Mouse (Mus musculus): Measurements from ENCODE around the gene Cyp4f13. TPM values are rescaled to one million over a fixed set of nuclear protein-coding genes. Genes with fewer than 3 reads are reported as not detected.

The Cyp4f13 gene
- polyA plus RNA-seq, 1 experiment from 2014 or later: 33.0 TPM

DNA sequence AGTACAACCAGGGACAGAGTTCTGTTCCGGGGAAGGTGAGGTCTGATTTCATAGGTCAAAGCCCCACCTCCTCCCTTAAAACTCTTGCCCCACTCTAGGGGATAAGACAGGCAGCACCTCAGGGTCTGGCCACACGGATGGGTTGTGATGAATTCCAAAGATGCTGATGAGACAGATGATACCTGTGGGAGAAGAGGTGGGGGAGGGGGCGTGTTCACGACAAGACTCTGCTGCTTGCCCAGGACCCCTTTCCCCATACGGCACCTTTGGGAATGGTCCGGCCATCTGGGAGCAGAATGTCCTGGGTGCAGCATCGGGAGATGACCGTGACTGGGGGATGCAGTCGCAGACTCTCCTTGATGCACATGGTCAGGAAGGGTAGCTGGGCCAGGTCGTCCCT is 41.0 kb downstream of the Cyp4f13 start:
- ChIA-PET POLR2A (no interaction called here), CTCF (no interaction called here)
- TF ChIP-seq CTCF (IDR thresholded peaks at IDR 0.05): no peak
- ATAC-seq: no peak
- peaks cover 24% of the 10 kb centered on the region for H3K27me3 ChIP-seq
- no peak for DNase-seq (ENCODE audit: low read depth, low spot score)
- in situ Hi-C loops (cut with MboI; ENCODE audit: low pct_unique_long_range_greater_than_20kb): no loop called here

DNA sequence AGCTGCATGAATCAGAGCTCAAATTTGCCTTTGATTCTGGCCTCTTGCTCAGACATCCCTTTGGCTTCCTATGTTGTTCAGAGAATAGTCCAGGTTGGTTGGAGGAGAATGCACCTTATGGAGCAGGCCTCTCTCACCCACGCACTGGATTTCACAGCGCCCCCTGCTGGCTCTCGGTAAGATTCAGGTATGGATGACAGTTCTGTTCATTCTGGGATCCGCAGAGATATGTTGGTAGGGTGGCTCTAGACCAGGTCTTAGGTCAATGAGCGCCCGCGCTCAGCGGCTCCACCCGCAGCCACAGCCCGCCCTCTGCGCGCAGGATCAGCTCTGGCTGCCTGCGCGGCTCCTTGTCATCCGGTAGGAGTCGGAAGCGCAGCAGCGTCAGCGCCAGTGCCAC is 42.0 kb downstream of the Cyp4f13 start:
- H3K27me3 ChIP-seq: peaks cover 24% of the 10 kb centered on the region
- ATAC-seq: no peak
- ChIA-PET CTCF (interaction anchor here (0.8 to 1.2 kb wide), 2 partner anchors 14 to 86 kb away, joined by 4 read pairs; no protein-coding TSS in a partner anchor), POLR2A (interaction anchor here (1.0 kb wide), 1 partner anchor 14 kb away, joined by 3 read pairs; no protein-coding TSS in a partner anchor)
- TF ChIP-seq CTCF (IDR thresholded peaks at IDR 0.05): peak; percentile 68
- in situ Hi-C loops (cut with MboI; ENCODE audit: low pct_unique_long_range_greater_than_20kb): no loop called here
- no peak for DNase-seq (ENCODE audit: low read depth, low spot score)

DNA sequence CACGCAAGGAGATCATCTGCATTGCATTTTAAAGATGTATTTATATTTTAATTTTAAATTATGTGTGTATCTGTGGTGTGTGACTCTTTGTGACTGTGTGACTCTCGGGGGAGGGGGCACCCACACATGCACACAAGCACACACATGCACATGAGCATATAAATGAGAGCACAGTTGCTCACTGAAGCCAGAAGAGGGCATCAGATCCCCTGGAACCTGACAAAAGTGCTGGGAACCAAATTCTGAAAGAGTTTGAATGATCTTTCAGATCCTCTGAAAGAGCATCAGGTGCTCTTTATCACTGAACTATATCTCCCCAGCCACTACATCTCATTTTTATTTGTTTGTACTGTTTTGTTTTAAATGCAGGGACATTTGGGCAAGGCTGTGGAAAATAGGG is 42.8 kb downstream of the Cyp4f13 start:
- H3K27me3 ChIP-seq: peaks cover 23% of the 10 kb centered on the region
- peak; percentile 67 for TF ChIP-seq CTCF (IDR thresholded peaks at IDR 0.05)
- ChIA-PET POLR2A (interaction anchor here (1.0 kb wide), 1 partner anchor 13 kb away, joined by 3 read pairs; no protein-coding TSS in a partner anchor), CTCF (interaction anchor here (0.8 to 1.2 kb wide), 2 partner anchors 15 to 87 kb away, joined by 4 read pairs; no protein-coding TSS in a partner anchor)
- in situ Hi-C loops (cut with MboI; ENCODE audit: low pct_unique_long_range_greater_than_20kb): no loop called here
- DNase-seq (ENCODE audit: low read depth, low spot score) (no peak), ATAC-seq (no peak)

DNA sequence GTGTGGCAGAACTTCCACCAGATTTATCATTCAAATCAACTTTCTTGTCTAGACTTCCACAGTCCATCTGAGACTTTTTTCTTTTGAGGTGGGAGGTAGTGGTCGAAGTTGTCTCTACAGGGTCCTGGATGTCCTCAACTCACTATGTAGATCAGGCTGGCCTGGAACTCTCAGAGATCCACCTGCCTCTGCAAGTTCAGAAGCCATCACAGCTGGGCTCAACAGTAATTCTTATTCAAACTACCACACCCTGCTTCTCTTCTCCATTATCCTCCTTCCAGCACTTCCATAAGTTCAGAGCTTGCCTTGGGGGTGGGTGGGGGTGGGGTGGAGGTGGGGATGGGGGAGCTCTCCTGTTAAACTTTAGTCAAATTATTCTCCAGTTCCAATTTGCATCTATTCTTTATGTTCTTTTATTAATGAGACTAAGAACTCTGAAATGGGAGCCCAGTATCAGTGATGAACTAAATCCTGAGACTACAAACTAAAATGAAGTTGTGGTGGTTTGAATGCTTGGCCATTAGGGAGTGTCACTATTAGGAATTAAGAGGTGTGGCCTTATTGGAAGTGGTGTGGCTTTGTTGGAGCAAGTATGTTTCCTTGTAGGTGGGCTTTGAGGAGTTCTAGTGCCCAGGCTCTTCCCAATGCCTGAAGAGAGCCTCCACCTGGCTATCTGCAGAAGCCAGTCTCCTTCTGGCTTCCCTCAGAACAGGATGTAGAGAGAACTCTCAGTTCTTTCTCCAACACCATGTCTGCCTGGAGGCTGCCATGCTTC is 45.3 kb downstream of the Cyp4f13 start:
- TF ChIP-seq CTCF (IDR thresholded peaks at IDR 0.05): no peak
- ATAC-seq: no peak
- in situ Hi-C loops (cut with MboI; ENCODE audit: low pct_unique_long_range_greater_than_20kb): no loop called here
- ChIA-PET CTCF (no interaction called here), POLR2A (no interaction called here)
- peaks cover 23% of the 10 kb centered on the region for H3K27me3 ChIP-seq
- no peak for DNase-seq (ENCODE audit: low read depth, low spot score)

DNA sequence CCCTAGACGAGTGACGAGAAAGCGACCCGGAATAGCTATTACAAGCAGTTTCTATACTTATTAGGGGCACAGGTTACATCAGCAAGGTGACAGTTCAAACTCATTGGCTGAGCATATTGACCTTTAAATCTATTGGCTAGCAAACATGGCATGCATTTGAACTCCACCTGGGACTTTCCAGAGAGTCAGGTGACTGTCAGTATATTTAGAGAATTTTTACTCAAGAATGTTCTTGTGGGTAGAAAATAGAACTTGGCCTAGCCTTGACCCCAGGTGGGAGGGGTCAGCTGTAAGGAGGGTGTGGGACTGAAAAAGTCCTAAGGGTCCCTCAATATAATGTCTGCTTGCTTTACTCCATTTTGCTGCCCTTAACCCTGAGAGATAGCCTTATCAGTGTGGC is 51.8 kb downstream of the Cyp4f13 start:
- ATAC-seq (no peak), DNase-seq (ENCODE audit: low read depth, low spot score) (no peak)
- ChIA-PET POLR2A (no interaction called here), CTCF (no interaction called here)
- no peak for TF ChIP-seq CTCF (IDR thresholded peaks at IDR 0.05)
- in situ Hi-C loops (cut with MboI; ENCODE audit: low pct_unique_long_range_greater_than_20kb): no loop called here
- peaks cover 15% of the 10 kb centered on the region for H3K27me3 ChIP-seq

GRCm38 (mm10) chr17:32893901-32894300 is 53.3 kb downstream of the Cyp4f13 start:
- H3K27me3 ChIP-seq: peaks cover 9% of the 10 kb centered on the region
- in situ Hi-C loops (cut with MboI; ENCODE audit: low pct_unique_long_range_greater_than_20kb): no loop called here
- DNase-seq (ENCODE audit: low read depth, low spot score) (no peak), ATAC-seq (no peak)
- ChIA-PET POLR2A (no interaction called here), CTCF (no interaction called here)
- no peak for TF ChIP-seq CTCF (IDR thresholded peaks at IDR 0.05)

DNA sequence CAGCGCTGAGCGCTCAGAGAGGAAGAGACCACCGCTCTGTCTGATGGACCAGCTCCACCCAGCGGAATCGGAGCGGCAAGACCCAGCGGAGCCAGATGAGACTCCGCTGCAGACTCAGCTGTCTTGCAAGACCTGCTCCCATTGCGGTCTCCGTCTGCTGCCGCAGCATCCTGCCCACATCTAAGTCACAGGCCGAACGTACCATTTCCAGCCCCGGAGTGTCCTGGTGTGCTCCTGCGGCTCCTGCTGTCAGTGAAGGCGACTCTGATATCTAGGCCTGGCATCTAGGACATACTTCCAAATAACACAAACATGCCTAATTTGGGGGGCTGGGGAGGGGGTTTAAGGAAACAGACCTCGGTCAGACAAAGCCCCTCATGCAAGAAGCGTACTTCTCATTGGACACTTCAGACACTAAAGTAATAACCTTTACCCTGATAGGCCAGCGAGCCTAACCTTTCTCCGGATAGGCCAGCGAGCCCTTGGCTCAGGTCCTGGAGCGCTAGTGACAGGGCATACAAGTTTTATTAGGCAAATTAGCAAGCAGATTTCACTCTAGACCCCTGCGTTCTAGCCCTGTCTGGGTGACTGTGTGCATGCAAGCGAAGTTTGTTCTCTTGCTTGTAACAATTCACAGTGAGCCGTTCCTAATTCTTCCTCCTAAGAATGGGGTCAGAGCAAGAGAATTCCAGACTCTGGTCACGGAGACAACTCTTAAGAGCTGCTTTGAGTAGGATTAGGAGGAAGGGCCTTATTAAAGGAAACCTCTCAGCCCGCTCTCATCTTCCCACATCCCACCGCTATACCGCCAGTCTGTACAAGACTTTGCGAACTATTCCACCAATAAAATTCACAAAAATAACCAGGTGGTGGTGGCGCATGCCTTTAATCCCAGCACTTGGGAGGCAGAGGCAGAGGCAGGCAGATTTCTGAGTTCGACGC is 55.7 kb downstream of the Cyp4f13 start, which contains the start of gene Zfp870:
TSS of gene Zfp870 (minus strand) at position 404 of the 942 bp plus-strand sequence.
- ATAC-seq (peak; percentile 93), DNase-seq (ENCODE audit: low read depth, low spot score) (peak; percentile 80)
- peak; percentile 26 for TF ChIP-seq CTCF (IDR thresholded peaks at IDR 0.05)
- in situ Hi-C loops (cut with MboI; ENCODE audit: low pct_unique_long_range_greater_than_20kb): no loop called here
- ChIA-PET CTCF (interaction anchor here (0.9 kb wide), 1 partner anchor 12 kb away, joined by 3 read pairs; no protein-coding TSS in a partner anchor), POLR2A (interaction anchor here (0.5 to 1.3 kb wide), 3 partner anchors 13 to 109 kb away, joined by 3 read pairs; no protein-coding TSS in a partner anchor)
- peaks cover 8% of the 10 kb centered on the region for H3K27me3 ChIP-seq

- TF ChIP-seq CTCF (IDR thresholded peaks at IDR 0.05): no peak
- H3K27me3 ChIP-seq: peaks cover 8% of the 10 kb centered on the region
- ATAC-seq: peak; percentile 3
- ChIA-PET POLR2A (interaction anchor here (0.6 to 1.3 kb wide), 2 partner anchors 14 kb away, joined by 3 read pairs; no protein-coding TSS in a partner anchor), CTCF (interaction anchor here (0.9 kb wide), 1 partner anchor 12 kb away, joined by 3 read pairs; no protein-coding TSS in a partner anchor)
- in situ Hi-C loops (cut with MboI; ENCODE audit: low pct_unique_long_range_greater_than_20kb): no loop called here
- DNase-seq (ENCODE audit: low read depth, low spot score): no peak
Measured at GRCm38 (mm10) chr17:32890852-32891238, 56.4 kb downstream of the Cyp4f13 start.

GRCm38 (mm10) chr17:32889611-32890010 is 57.6 kb downstream of the Cyp4f13 start:
- ATAC-seq: no peak
- DNase-seq (ENCODE audit: low read depth, low spot score): no peak
- H3K27me3 ChIP-seq: peaks cover 7% of the 10 kb centered on the region
- POLR2A ChIA-PET: no interaction called here
- in situ Hi-C loops (cut with MboI; ENCODE audit: low pct_unique_long_range_greater_than_20kb): no loop called here
- CTCF ChIA-PET: no interaction called here
- TF ChIP-seq CTCF (IDR thresholded peaks at IDR 0.05): no peak

GRCm38 (mm10) chr17:32880320-32881218 is 66.6 kb downstream of the Cyp4f13 start:
- ChIA-PET CTCF (no interaction called here), POLR2A (no interaction called here)
- in situ Hi-C loops (cut with MboI; ENCODE audit: low pct_unique_long_range_greater_than_20kb): no loop called here
- DNase-seq (ENCODE audit: low read depth, low spot score): no peak
- H3K27me3 ChIP-seq: peaks cover 3% of the 10 kb centered on the region
- no peak for ATAC-seq
- TF ChIP-seq CTCF (IDR thresholded peaks at IDR 0.05): no peak
